Mouse (Mus musculus) thymus, adult 18-20 months (tissue): ENCODE data around the gene Igf2bp2.

ENCODE experiments used
- DNase-seq, 2 experiments: peaks; one replicate each; pipeline ENCODE4 v3.0.0; 2022; ENCODE audit warnings: mixed read lengths in 2 of 2

The Igf2bp2 gene

GRCm38 (mm10) chr16:22147131-22147530 is 16.0 kb downstream of the Igf2bp2 start:
- no peak for DNase-seq

- no peak for DNase-seq
Measured at GRCm38 (mm10) chr16:22146071-22146470, 17.0 kb downstream of the Igf2bp2 start.

- no peak for DNase-seq
Measured at GRCm38 (mm10) chr16:22144490-22144889, 18.6 kb downstream of the Igf2bp2 start.

GRCm38 (mm10) chr16:22140861-22141260 is 22.2 kb downstream of the Igf2bp2 start:
- no peak for DNase-seq

- DNase-seq: no peak
Measured at GRCm38 (mm10) chr16:22139821-22140220, 23.3 kb downstream of the Igf2bp2 start.

GRCm38 (mm10) chr16:22136198-22136597 is 26.9 kb downstream of the Igf2bp2 start:
- DNase-seq: no peak

- DNase-seq: peak; percentile 49 to 51
Measured at GRCm38 (mm10) chr16:22131321-22131720, 31.8 kb downstream of the Igf2bp2 start.

GRCm38 (mm10) chr16:22129511-22129910 is 33.6 kb downstream of the Igf2bp2 start:
- no peak for DNase-seq

- DNase-seq: no peak
Measured at GRCm38 (mm10) chr16:22128595-22128994, 34.5 kb downstream of the Igf2bp2 start.

GRCm38 (mm10) chr16:22127806-22128205 is 35.3 kb downstream of the Igf2bp2 start:
- DNase-seq: no peak

- no peak for DNase-seq
Measured at GRCm38 (mm10) chr16:22126936-22127335, 36.2 kb downstream of the Igf2bp2 start.

GRCm38 (mm10) chr16:22124325-22124918 is 38.7 kb downstream of the Igf2bp2 start:
- DNase-seq: no peak

- peak; percentile 19 to 20 for DNase-seq
Measured at GRCm38 (mm10) chr16:22123658-22124057, 39.4 kb downstream of the Igf2bp2 start.

GRCm38 (mm10) chr16:22121109-22121508 is 42.0 kb downstream of the Igf2bp2 start:
- DNase-seq: no peak

GRCm38 (mm10) chr16:22119524-22119923 is 43.6 kb downstream of the Igf2bp2 start:
- no peak for DNase-seq

- no peak for DNase-seq
Measured at GRCm38 (mm10) chr16:22118716-22119501, 44.2 kb downstream of the Igf2bp2 start.

GRCm38 (mm10) chr16:22118151-22118550 is 44.9 kb downstream of the Igf2bp2 start:
- DNase-seq: no peak

- DNase-seq: no peak
Measured at GRCm38 (mm10) chr16:22116748-22117147, 46.4 kb downstream of the Igf2bp2 start.

- no peak for DNase-seq
Measured at GRCm38 (mm10) chr16:22116058-22116457, 47.0 kb downstream of the Igf2bp2 start.

- DNase-seq: no peak
Measured at GRCm38 (mm10) chr16:22110036-22110435, 53.1 kb downstream of the Igf2bp2 start.

GRCm38 (mm10) chr16:22109159-22109558 is 53.9 kb downstream of the Igf2bp2 start:
- DNase-seq: no peak

GRCm38 (mm10) chr16:22107897-22108516 is 55.1 kb downstream of the Igf2bp2 start:
- peak; percentile 21 to 32 for DNase-seq

- no peak for DNase-seq
Measured at GRCm38 (mm10) chr16:22106012-22106584, 57.0 kb downstream of the Igf2bp2 start.

- DNase-seq: no peak
Measured at GRCm38 (mm10) chr16:22100067-22100466, 63.0 kb downstream of the Igf2bp2 start.
